Mouse (Mus musculus): ENCODE measurements around the gene Zfp512b. TPM values are rescaled to one million over a fixed set of nuclear protein-coding genes. Genes with fewer than 3 reads are reported as not detected.
A peak's percentile ranks its signal among the peaks of the same experiment; 100 is the strongest.

Gene Zfp512b
- total and polyA plus RNA-seq, 2 experiments from 2014 or later, result 60.0 to 99.7 TPM

DNA sequence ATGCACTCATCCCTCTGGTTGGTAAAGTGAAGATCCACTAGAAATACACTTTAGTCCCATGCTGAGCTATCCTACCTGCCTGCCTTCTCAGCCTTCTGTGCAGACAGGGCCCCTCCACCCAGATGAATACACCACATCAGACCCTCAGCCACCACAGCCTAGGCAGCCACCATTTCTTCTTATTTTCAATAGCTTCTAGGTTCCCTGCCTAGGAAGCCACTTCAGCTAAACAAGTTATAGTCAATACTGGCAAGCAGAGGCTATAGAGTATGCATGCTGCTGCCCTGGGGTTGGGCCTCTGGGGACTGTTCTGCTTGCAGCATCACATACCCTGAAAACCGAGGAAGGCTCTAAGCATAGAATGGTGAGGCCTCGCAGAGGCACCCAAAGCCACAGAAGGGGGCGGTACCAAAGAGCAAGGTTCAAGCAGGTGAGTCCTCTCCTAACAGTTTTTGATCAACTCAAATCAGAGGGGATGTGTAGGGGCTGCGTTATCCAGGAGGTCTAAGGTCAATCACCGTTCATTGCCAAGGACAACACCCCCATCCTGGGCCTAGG, 996 bp downstream of the Zfp512b start, which contains the start of gene Prpf6:
TSS of gene Prpf6 (plus strand) at position 341 of the 558 bp plus-strand sequence.
- Histone ChIP-seq H3K4me1 (ENCODE audit: insufficient read depth, low read length) (peaks cover 12% of the 10 kb centered on the region), H3K4me2 (ENCODE audit: low read depth, low read length, poor library complexity, severe bottlenecking) (peak within 1 kb of the TSS; percentile 69), H3K9ac (replicated peaks; ENCODE audit: low read length, poor library complexity, severe bottlenecking) (peak within 1 kb of the TSS; percentile 97), H3K27ac (ENCODE audit: low read depth, low read length) (peak within 1 kb of the TSS; percentile 91), H3K9me3 (ENCODE audit: low read length) (no peaks in the 10 kb centered on the region), H3K4me3 (ENCODE audit: low read depth, low read length) (peak within 1 kb of the TSS; percentile 84), H3K36me3 (ENCODE audit: insufficient read depth, low read length) (peaks cover 46% of the 10 kb centered on the region), H3K27me3 (ENCODE audit: insufficient read depth, low read length) (no peaks in the 10 kb centered on the region)
- WGBS, result 7% methylated on average over 5 of the region's 5 CpGs
- no peak for ATAC-seq (ENCODE audit: low FRiP score)
- DNase-seq (ENCODE audit: low spot score), result no peak
- no peak for TF ChIP-seq CTCF (IDR thresholded peaks at IDR 0.05)

GRCm38 (mm10) chr2:181590471-181590870, 2.1 kb downstream of the Zfp512b start:
- Histone ChIP-seq H3K9ac (replicated peaks; ENCODE audit: low read length, poor library complexity, severe bottlenecking) (no peak overlapping the region), H3K4me3 (ENCODE audit: low read depth, low read length) (no peak overlapping the region), H3K9me3 (ENCODE audit: low read length) (no peaks in the 10 kb centered on the region), H3K4me2 (ENCODE audit: low read depth, low read length, poor library complexity, severe bottlenecking) (peak overlapping the region; percentile 69), H3K27me3 (ENCODE audit: insufficient read depth, low read length) (no peaks in the 10 kb centered on the region), H3K4me1 (ENCODE audit: insufficient read depth, low read length) (peaks cover 12% of the 10 kb centered on the region), H3K27ac (ENCODE audit: low read depth, low read length) (no peak overlapping the region), H3K36me3 (ENCODE audit: insufficient read depth, low read length) (peaks cover 50% of the 10 kb centered on the region)
- ATAC-seq (ENCODE audit: low FRiP score) (no peak), DNase-seq (ENCODE audit: low spot score) (no peak)
- WGBS, result 98% methylated on average over 5 of the region's 5 CpGs
- no peak for TF ChIP-seq CTCF (IDR thresholded peaks at IDR 0.05)

GRCm38 (mm10) chr2:181589732-181590105, 2.9 kb downstream of the Zfp512b start:
- 98% methylated on average over 9 of the region's 9 CpGs for WGBS
- no peak for TF ChIP-seq CTCF (IDR thresholded peaks at IDR 0.05)
- no peak for DNase-seq (ENCODE audit: low spot score)

DNA sequence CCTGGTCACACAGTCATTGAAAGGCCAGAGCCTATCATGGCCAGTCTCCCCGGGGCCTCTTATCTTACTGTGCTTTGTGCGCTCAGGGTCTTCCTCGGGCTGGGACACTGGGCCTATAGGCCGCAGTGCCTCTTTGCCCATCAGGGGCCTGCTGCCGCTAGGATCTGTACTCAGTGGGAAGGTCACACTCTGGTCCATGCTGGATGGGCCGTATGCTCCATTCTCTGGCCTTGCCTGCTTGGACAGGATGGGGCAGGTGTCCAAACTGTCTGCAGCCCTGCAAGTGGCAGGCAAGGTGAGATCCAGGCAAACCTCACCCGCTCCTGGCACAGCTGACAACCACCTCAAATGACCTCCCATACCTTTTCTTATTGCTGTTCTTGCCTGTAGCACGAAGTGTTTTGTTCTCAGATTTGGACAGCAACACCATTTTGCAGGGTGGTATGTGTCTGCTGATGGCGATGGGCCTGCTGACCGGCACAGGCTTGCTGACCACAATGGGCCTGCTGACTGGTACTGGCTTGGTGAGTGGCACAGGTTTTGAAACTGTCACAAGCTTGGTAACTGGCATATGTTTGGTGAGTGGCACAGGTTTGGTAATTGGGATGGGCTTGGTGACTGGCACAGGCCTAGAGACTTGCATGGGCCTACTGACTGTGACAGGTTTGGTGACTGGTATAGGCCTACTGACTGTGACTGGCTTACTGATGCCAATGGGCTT, 3.4 kb downstream of the Zfp512b start:
- Histone ChIP-seq H3K9ac (replicated peaks; ENCODE audit: low read length, poor library complexity, severe bottlenecking) (no peak overlapping the region), H3K27ac (ENCODE audit: low read depth, low read length) (no peak overlapping the region), H3K4me3 (ENCODE audit: low read depth, low read length) (no peak overlapping the region), H3K36me3 (ENCODE audit: insufficient read depth, low read length) (peaks cover 61% of the 10 kb centered on the region), H3K9me3 (ENCODE audit: low read length) (no peaks in the 10 kb centered on the region), H3K27me3 (ENCODE audit: insufficient read depth, low read length) (no peaks in the 10 kb centered on the region), H3K4me1 (ENCODE audit: insufficient read depth, low read length) (peaks cover 12% of the 10 kb centered on the region), H3K4me2 (ENCODE audit: low read depth, low read length, poor library complexity, severe bottlenecking) (no peak overlapping the region)
- DNase-seq (ENCODE audit: low spot score) (no peak), ATAC-seq (ENCODE audit: low FRiP score) (no peak)
- TF ChIP-seq CTCF (IDR thresholded peaks at IDR 0.05), result no peak
- 94% methylated on average over 10 of the region's 10 CpGs for WGBS

More at GRCm38 (mm10) chr2:181589732-181590105, 2.9 kb downstream of the Zfp512b start:
- Histone ChIP-seq H3K4me2 (ENCODE audit: low read depth, low read length, poor library complexity, severe bottlenecking) (no peak overlapping the region), H3K27me3 (ENCODE audit: insufficient read depth, low read length) (no peaks in the 10 kb centered on the region), H3K4me1 (ENCODE audit: insufficient read depth, low read length) (peaks cover 12% of the 10 kb centered on the region), H3K9ac (replicated peaks; ENCODE audit: low read length, poor library complexity, severe bottlenecking) (no peak overlapping the region), H3K9me3 (ENCODE audit: low read length) (no peaks in the 10 kb centered on the region), H3K36me3 (ENCODE audit: insufficient read depth, low read length) (peaks cover 55% of the 10 kb centered on the region), H3K27ac (ENCODE audit: low read depth, low read length) (no peak overlapping the region), H3K4me3 (ENCODE audit: low read depth, low read length) (no peak overlapping the region)
- ATAC-seq (ENCODE audit: low FRiP score), result no peak

- H3K36me3 ChIP-seq (ENCODE audit: insufficient read depth, low read length), result peaks cover 65% of the 10 kb centered on the region
- DNase-seq (ENCODE audit: low spot score), result no peak
- no peaks in the 10 kb centered on the region for H3K27me3 ChIP-seq (ENCODE audit: insufficient read depth, low read length)
- H3K4me3 ChIP-seq (ENCODE audit: low read depth, low read length), result no peak overlapping the region
- no peak for TF ChIP-seq CTCF (IDR thresholded peaks at IDR 0.05)
- no peak overlapping the region for H3K4me2 ChIP-seq (ENCODE audit: low read depth, low read length, poor library complexity, severe bottlenecking)
- peaks cover 12% of the 10 kb centered on the region for H3K4me1 ChIP-seq (ENCODE audit: insufficient read depth, low read length)
- 89% methylated on average over 11 of the region's 11 CpGs for WGBS
- no peak overlapping the region for H3K27ac ChIP-seq (ENCODE audit: low read depth, low read length)
- H3K9me3 ChIP-seq (ENCODE audit: low read length), result no peaks in the 10 kb centered on the region
- ATAC-seq (ENCODE audit: low FRiP score), result no peak
- no peak overlapping the region for H3K9ac ChIP-seq (replicated peaks; ENCODE audit: low read length, poor library complexity, severe bottlenecking)
Observed at GRCm38 (mm10) chr2:181588229-181588780, 4.3 kb downstream of the Zfp512b start.

DNA sequence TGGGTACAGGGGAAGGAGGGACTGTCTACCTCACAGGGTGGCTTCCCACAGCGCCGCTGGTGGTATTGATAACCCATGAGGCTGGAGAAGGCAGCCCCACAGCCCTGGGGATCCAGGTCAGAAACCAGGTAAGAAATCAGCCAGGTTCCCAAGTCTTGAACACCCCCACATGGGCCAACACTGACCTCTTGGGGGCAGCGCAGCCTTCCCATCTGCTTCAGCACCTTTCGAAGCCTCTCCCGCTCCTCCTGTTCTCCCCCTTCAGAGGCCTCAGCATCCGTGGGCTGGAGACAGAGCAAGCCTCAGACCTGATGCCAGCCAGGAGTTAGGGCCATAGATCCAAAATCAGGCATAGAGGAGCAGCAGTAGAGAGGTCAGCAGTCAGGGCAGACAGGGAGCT, 4.8 kb downstream of the Zfp512b start:
- TF ChIP-seq CTCF (IDR thresholded peaks at IDR 0.05), result peak; percentile 28; the same call in 1 of the 2 replicates
- H3K4me2 ChIP-seq (ENCODE audit: low read depth, low read length, poor library complexity, severe bottlenecking), result no peak overlapping the region
- peaks cover 68% of the 10 kb centered on the region for H3K36me3 ChIP-seq (ENCODE audit: insufficient read depth, low read length)
- no peak overlapping the region for H3K27ac ChIP-seq (ENCODE audit: low read depth, low read length)
- H3K4me3 ChIP-seq (ENCODE audit: low read depth, low read length), result no peak overlapping the region
- DNase-seq (ENCODE audit: low spot score) (no peak), ATAC-seq (ENCODE audit: low FRiP score) (no peak)
- H3K27me3 ChIP-seq (ENCODE audit: insufficient read depth, low read length), result no peaks in the 10 kb centered on the region
- 78% methylated on average over 6 of the region's 6 CpGs for WGBS
- H3K4me1 ChIP-seq (ENCODE audit: insufficient read depth, low read length), result peaks cover 12% of the 10 kb centered on the region
- no peak overlapping the region for H3K9ac ChIP-seq (replicated peaks; ENCODE audit: low read length, poor library complexity, severe bottlenecking)
- no peaks in the 10 kb centered on the region for H3K9me3 ChIP-seq (ENCODE audit: low read length)
